8 mouse cellular contexts compared by ENCODE assay signal in genomic region chr10:85624504-85625169, GRCm38 (mm10).
DNase-seq lines count a peak whose midpoint lies in the region; ATAC-seq and TF ChIP-seq lines count a peak whose summit lies in the region.

No protein-coding gene starts in this region.

- 1% methylated on average over 31 of the region's 31 CpGs for WGBS in forebrain, embryonic 14.5 days
- WGBS in liver, postnatal 0 days (ENCODE audit: insufficient replicate concordance) = 5% methylated on average over 31 of the region's 31 CpGs
- WGBS in neural tube, embryonic 14.5 days = 3% methylated on average over 31 of the region's 31 CpGs

- H3K36me3 ChIP-seq in forebrain, embryonic 14.5 days (ENCODE audit: control insufficient read depth, insufficient read depth, low read length) = no peaks in the 10 kb centered on the region
- no peaks in the 10 kb centered on the region for H3K36me3 ChIP-seq in liver, postnatal 0 days (replicated peaks; ENCODE audit: insufficient read depth, low read length)
- no peaks in the 10 kb centered on the region for H3K36me3 ChIP-seq in neural tube, embryonic 14.5 days (ENCODE audit: control insufficient read depth, insufficient read depth, low read length)

- no peak overlapping the region for H3K27ac ChIP-seq in forebrain, embryonic 14.5 days (ENCODE audit: low read depth, low read length)
- 0 out of 2 replicates have a peak overlapping the region, but pooled peaks have one; percentile 24 for H3K27ac ChIP-seq in layer of hippocampus, adult 2 months
- no peak overlapping the region for H3K27ac ChIP-seq in liver, postnatal 0 days (ENCODE audit: low read depth)
- H3K27ac ChIP-seq in neural tube, embryonic 14.5 days (ENCODE audit: low read depth, low read length) = no peak overlapping the region

- peak; percentile 4 for DNase-seq in c-Kit-positive CD71-negative TER-119-negative erythroid progenitor cells, embryonic 14.5 days (ENCODE audit: low read depth)
- DNase-seq in forebrain, embryonic 14.5 days (ENCODE audit: low spot score) = peak; percentile 79
- peak; percentile 54 to 59 for DNase-seq in layer of hippocampus, adult 2 months (ENCODE audit: low spot score in 2 of 2)
- DNase-seq in liver, postnatal 0 days = peak; percentile 27
- DNase-seq in thymus, postnatal 14 days = peak; percentile 40

- H3K9me3 ChIP-seq in forebrain, embryonic 14.5 days (replicated peaks; ENCODE audit: control insufficient read depth, low read length) = no peaks in the 10 kb centered on the region
- no peaks in the 10 kb centered on the region for H3K9me3 ChIP-seq in liver, postnatal 0 days (ENCODE audit: low read length)
- H3K9me3 ChIP-seq in neural tube, embryonic 14.5 days (ENCODE audit: control insufficient read depth, low read length) = no peaks in the 10 kb centered on the region

- peak; percentile 72 for TF ChIP-seq CTCF in layer of hippocampus, adult 2 months (conservative IDR thresholded peaks at IDR 0.05)
- peak; percentile 53 for TF ChIP-seq CTCF in liver, postnatal 0 days (IDR thresholded peaks at IDR 0.05; ENCODE audit: low read depth)

- H3K9ac ChIP-seq in forebrain, embryonic 14.5 days (ENCODE audit: low read length) = peak overlapping the region; percentile 52
- no peak overlapping the region for H3K9ac ChIP-seq in liver, postnatal 0 days (replicated peaks)
- peak overlapping the region; percentile 33; the same call in 1 of the 2 replicates for H3K9ac ChIP-seq in neural tube, embryonic 14.5 days (replicated peaks; ENCODE audit: low read depth, low read length)

- peak overlapping the region; percentile 40 for H3K4me3 ChIP-seq in forebrain, embryonic 14.5 days (ENCODE audit: low read depth, low read length)
- peak overlapping the region; percentile 60 for H3K4me3 ChIP-seq in layer of hippocampus, adult 2 months
- 0 out of 2 replicates have a peak overlapping the region, but pooled peaks have one; percentile 26 for H3K4me3 ChIP-seq in liver, postnatal 0 days (ENCODE audit: low read depth, low read length)
- peak overlapping the region; percentile 24 for H3K4me3 ChIP-seq in neural tube, embryonic 14.5 days (ENCODE audit: low read depth, low read length)

- no peak for TF ChIP-seq EP300 in liver, postnatal 0 days (IDR thresholded peaks at IDR 0.05; ENCODE audit: low read depth)

- peak overlapping the region; percentile 70 for H3K4me2 ChIP-seq in forebrain, embryonic 14.5 days (ENCODE audit: low read length)
- H3K4me2 ChIP-seq in liver, postnatal 0 days (ENCODE audit: low read depth, low read length) = peak overlapping the region; percentile 68
- peak overlapping the region; percentile 58 for H3K4me2 ChIP-seq in neural tube, embryonic 14.5 days (ENCODE audit: low read depth, low read length)

- H3K27me3 ChIP-seq in forebrain, embryonic 14.5 days (replicated peaks; ENCODE audit: control insufficient read depth, insufficient read depth, low read length) = no peaks in the 10 kb centered on the region
- no peaks in the 10 kb centered on the region for H3K27me3 ChIP-seq in liver, postnatal 0 days (ENCODE audit: insufficient read depth, low read length)
- H3K27me3 ChIP-seq in neural tube, embryonic 14.5 days (ENCODE audit: control insufficient read depth, insufficient read depth, low read length) = no peaks in the 10 kb centered on the region

- H3K4me1 ChIP-seq in forebrain, embryonic 14.5 days (ENCODE audit: control insufficient read depth, insufficient read depth, low read length) = no peaks in the 10 kb centered on the region
- peaks cover 3% of the 10 kb centered on the region; the same call in 1 of the 2 replicates for H3K4me1 ChIP-seq in liver, postnatal 0 days (ENCODE audit: insufficient read depth)
- no peaks in the 10 kb centered on the region for H3K4me1 ChIP-seq in neural tube, embryonic 14.5 days (ENCODE audit: control insufficient read depth, insufficient read depth, low read length)

- peak; percentile 78 for ATAC-seq in CD4-positive, CD25-positive, alpha-beta regulatory T cell, adult 4 months
- peak; percentile 91 for ATAC-seq in forebrain, embryonic 14.5 days
- peak; percentile 44 to 66; a peak in 3 of 4 replicates for ATAC-seq in hematopoietic stem cell, adult 5-6 weeks (replicated peaks in 1 of 2; ENCODE audit: insufficient read depth in 1 of 2, low FRiP score in 2 of 2, low TSS enrichment in 1 of 2, low read depth in 1 of 2, poor library complexity in 2 of 2, severe bottlenecking in 2 of 2)
- no peak for ATAC-seq in liver, postnatal 0 days
- peak; percentile 91 for ATAC-seq in neural tube, embryonic 14.5 days (ENCODE audit: low read depth)

Comparison
In these comparisons a context has a peak if more than half of its experiments do, and no peak if none do; other contexts are left out.
1. DNase-seq: peak in every context shown above with its lines; median percentile 79 in forebrain, embryonic 14.5 days; 56 in layer of hippocampus, adult 2 months; 40 in thymus, postnatal 14 days; 27 in liver, postnatal 0 days; 4 in c-Kit-positive CD71-negative TER-119-negative erythroid progenitor cells, embryonic 14.5 days.